Mouse (Mus musculus) megakaryocyte, embryonic 14.5 days (primary cell): ENCODE results near the gene Akap5.

Experiments
- FLI1 ChIP-seq: IDR thresholded peaks from 2 replicates; pipeline ENCODE4 v1.6.1; 2012; ENCODE audit warnings: low read length, inconsistent platforms, mixed read lengths
- GATA1 ChIP-seq: IDR thresholded peaks from 3 replicates; pipeline ENCODE4 v1.6.1; 2012; ENCODE audit warnings: mixed read lengths, low read length, inconsistent platforms, borderline replicate concordance

DNA sequence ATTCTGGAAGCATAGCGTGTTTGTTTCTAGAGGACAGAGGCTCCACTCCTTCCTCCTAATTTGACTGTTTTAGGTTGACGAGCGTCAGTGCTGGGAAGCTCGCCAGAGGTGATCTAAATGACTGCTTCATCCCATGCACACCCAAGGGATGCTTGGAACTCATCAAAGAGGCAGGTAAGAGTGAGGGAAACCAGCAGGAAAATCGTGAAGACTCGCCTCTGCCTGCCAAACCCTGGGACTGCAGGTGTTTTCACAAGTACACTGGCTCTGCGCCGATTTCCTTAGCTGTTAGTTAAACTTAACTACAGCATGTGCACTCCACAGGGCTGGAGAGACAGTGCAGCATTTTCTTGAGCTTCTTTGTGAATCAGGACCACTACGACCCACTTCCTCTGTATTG is 44.1 kb upstream of the Akap5 start:
- TF ChIP-seq GATA1 (no peak), FLI1 (no peak)
